Mouse (Mus musculus) CH12.LX (cell line): ENCODE measurements around the gene Klhl32. TPM values are rescaled to one million over a fixed set of nuclear protein-coding genes. Genes with fewer than 3 reads are reported as not detected.

Source experiments
- DNase-seq: peaks from one replicate; pipeline ENCODE4 v3.0.0-alpha.2; 2013; ENCODE audit errors: extremely low read depth
- H3K27ac ChIP-seq: 2 replicates; pipeline ENCODE4 v1.5.1; 2012; ENCODE audit warnings: low read depth, mild to moderate bottlenecking, control low read depth, moderate library complexity; ENCODE audit not compliant: insufficient read depth
- H3K27me3 ChIP-seq: replicated peaks from 2 replicates; pipeline ENCODE3; 2012; ENCODE audit warnings: inconsistent platforms
- H3K36me3 ChIP-seq, 2 experiments: replicated peaks in 1 of 2; 2 replicates each; pipeline versions ENCODE3 to v1.6.1; 2012; ENCODE audit warnings: inconsistent platforms in 1 of 2, low read length in 1 of 2, mild to moderate bottlenecking in 1 of 2, mixed read lengths in 1 of 2, moderate library complexity in 1 of 2; ENCODE audit not compliant: control insufficient read depth in 1 of 2, insufficient read depth in 1 of 2
- H3K4me1 ChIP-seq, 2 experiments: 2 replicates each; pipeline ENCODE4 v1.6.1; 2012; ENCODE audit warnings: inconsistent platforms in 1 of 2, moderate library complexity in 1 of 2; ENCODE audit not compliant: insufficient read depth in 2 of 2, control insufficient read depth in 1 of 2
- H3K4me2 ChIP-seq: 2 replicates; pipeline ENCODE4 v1.6.1; 2012; ENCODE audit warnings: low read depth, mild to moderate bottlenecking, control low read depth; ENCODE audit not compliant: poor library complexity, insufficient read depth, severe bottlenecking
- H3K4me3 ChIP-seq, 3 experiments: fragments of 150-350 bp in 1 of 3; sonication (generic) in 1 of 3; replicated peaks in 1 of 3; 2 replicates each; pipeline versions ENCODE3 to v1.5.1; 2011 to 2012; ENCODE audit warnings: low read depth in 2 of 3, low read length in 2 of 3, mild to moderate bottlenecking in 2 of 3, moderate library complexity in 2 of 3, control low read depth in 1 of 3, improper control_type of control experiment in 1 of 3, inconsistent platforms in 1 of 3, mixed read lengths in 1 of 3; ENCODE audit not compliant: poor library complexity in 1 of 3
- H3K79me2 ChIP-seq: replicated peaks from 2 replicates; pipeline ENCODE4 v1.6.1; 2012; ENCODE audit warnings: mild to moderate bottlenecking, moderate library complexity; ENCODE audit not compliant: control insufficient read depth, poor library complexity, insufficient read depth, severe bottlenecking; ENCODE audit errors: extremely low read depth
- H3K9ac ChIP-seq: 2 replicates; pipeline ENCODE4 v1.6.1; 2012; ENCODE audit warnings: low read depth, mild to moderate bottlenecking, control low read depth, moderate library complexity; ENCODE audit not compliant: insufficient read depth
- H3K9me3 ChIP-seq: replicated peaks from 2 replicates; pipeline ENCODE3; 2012; ENCODE audit warnings: low read length, inconsistent platforms, mixed read lengths
- BHLHE40 ChIP-seq: IDR thresholded peaks from 2 replicates; pipeline ENCODE4 v1.6.1; 2011; ENCODE audit warnings: mild to moderate bottlenecking, low read depth, low read length, improper control_type of control experiment
- CHD1 ChIP-seq: IDR thresholded peaks from 2 replicates; pipeline ENCODE4 v1.6.1; 2012; ENCODE audit warnings: low read depth, low read length, improper control_type of control experiment, inconsistent platforms
- CHD2 ChIP-seq: IDR thresholded peaks from 2 replicates; pipeline ENCODE4 v1.6.1; 2011; ENCODE audit warnings: low read length, improper control_type of control experiment
- E2F4 ChIP-seq: IDR thresholded peaks from 2 replicates; pipeline ENCODE4 v1.6.1; 2011; ENCODE audit warnings: low read depth, low read length, improper control_type of control experiment; ENCODE audit not compliant: insufficient replicate concordance
- EP300 ChIP-seq: IDR thresholded peaks from 2 replicates; pipeline ENCODE4 v1.6.1; 2011; ENCODE audit warnings: low read length, improper control_type of control experiment
- ETS1 ChIP-seq: conservative IDR thresholded peaks from 2 replicates; pipeline ENCODE4 v1.6.1; 2012; ENCODE audit warnings: low read depth, mild to moderate bottlenecking, inconsistent platforms, low read length, improper control_type of control experiment, moderate library complexity
- IRF4 ChIP-seq: IDR thresholded peaks from 2 replicates; pipeline ENCODE4 v1.6.1; 2014; ENCODE audit warnings: low read depth, mild to moderate bottlenecking, inconsistent platforms, low read length, improper control_type of control experiment
- JUN ChIP-seq: IDR thresholded peaks from 2 replicates; pipeline ENCODE4 v1.6.1; 2011; ENCODE audit warnings: low read depth, mild to moderate bottlenecking, low read length, improper control_type of control experiment, moderate library complexity; ENCODE audit not compliant: insufficient read depth
- JUND ChIP-seq: conservative IDR thresholded peaks from 2 replicates; pipeline ENCODE4 v1.6.1; 2011; ENCODE audit warnings: low read depth, low read length, improper control_type of control experiment
- KAT2A ChIP-seq: IDR thresholded peaks from 2 replicates; pipeline ENCODE4 v1.6.1; 2012; ENCODE audit warnings: low read length, improper control_type of control experiment, inconsistent platforms; ENCODE audit not compliant: insufficient replicate concordance
- MAFK ChIP-seq: IDR thresholded peaks from 2 replicates; pipeline ENCODE4 v1.6.1; 2011; ENCODE audit warnings: low read length, improper control_type of control experiment; ENCODE audit not compliant: insufficient replicate concordance
- MEF2A ChIP-seq: IDR thresholded peaks from 2 replicates; pipeline ENCODE4 v1.6.1; 2014; ENCODE audit warnings: low read depth, mild to moderate bottlenecking, inconsistent platforms, low read length, improper control_type of control experiment, borderline replicate concordance
- MYC ChIP-seq: IDR thresholded peaks from 2 replicates; pipeline ENCODE4 v1.6.1; 2011; ENCODE audit warnings: low read depth, mild to moderate bottlenecking, improper control_type of control experiment, low read length
- NRF1 ChIP-seq: IDR thresholded peaks from 2 replicates; pipeline ENCODE4 v1.6.1; 2014; ENCODE audit warnings: low read depth, mild to moderate bottlenecking, inconsistent platforms, low read length, improper control_type of control experiment, moderate library complexity
- PAX5 ChIP-seq: IDR thresholded peaks from 2 replicates; pipeline ENCODE4 v1.6.1; 2012; ENCODE audit warnings: low read length, inconsistent platforms, mixed read lengths
- POLR2AphosphoS2 ChIP-seq: IDR thresholded peaks from 2 replicates; pipeline ENCODE4 v1.6.1; 2011; ENCODE audit warnings: low read depth, low read length, improper control_type of control experiment
- RAD21 ChIP-seq: IDR thresholded peaks from 2 replicates; pipeline ENCODE4 v1.6.1; 2011; ENCODE audit warnings: low read depth, mild to moderate bottlenecking, low read length, improper control_type of control experiment, moderate library complexity
- RCOR1 ChIP-seq: conservative IDR thresholded peaks from 2 replicates; pipeline ENCODE4 v1.6.1; 2012; ENCODE audit warnings: low read depth, mild to moderate bottlenecking, inconsistent platforms, low read length, improper control_type of control experiment
- SMC3 ChIP-seq: IDR thresholded peaks from 2 replicates; pipeline ENCODE4 v1.6.1; 2011; ENCODE audit warnings: low read depth, low read length, improper control_type of control experiment
- TCF12 ChIP-seq: IDR thresholded peaks from 2 replicates; pipeline ENCODE4 v1.6.1; 2014; ENCODE audit warnings: low read depth, mild to moderate bottlenecking, inconsistent platforms, low read length, improper control_type of control experiment
- UBTF ChIP-seq: IDR thresholded peaks from 2 replicates; pipeline ENCODE4 v1.6.1; 2012; ENCODE audit warnings: low read depth, mild to moderate bottlenecking, inconsistent platforms, low read length, improper control_type of control experiment, moderate library complexity
- ZKSCAN1 ChIP-seq: IDR thresholded peaks from 2 replicates; pipeline ENCODE4 v1.6.1; 2012; ENCODE audit warnings: low read depth, inconsistent platforms, low read length, improper control_type of control experiment, borderline replicate concordance
- dilution Hi-C: fragments of 300-500 bp; cut with MboI; formaldehyde crosslinking; loops from 2 replicates; pipeline ENCODE4 v1.14.3; 2020; ENCODE audit warnings: low sequenced_read_pairs; ENCODE audit not compliant: extremely low pct_unique_long_range_greater_than_20kb, extremely low pct_ligation_motif_present
- in situ Hi-C: fragments of 300-500 bp; cut with MboI; formaldehyde crosslinking; loops from 3 replicates; pipeline ENCODE4 v1.14.3; 2019; ENCODE audit warnings: low sequenced_read_pairs, low pct_ligation_motif_present, low pct_unique_long_range_greater_than_20kb, mixed read lengths
- polyA plus RNA-seq: library from polyadenylated mRNA; unstranded; fragments of >175 nt; gene quantifications from 2 replicates; pipeline ENCODE4 v1.2.1, GENCODE M21; 2012; ENCODE audit warnings: low read depth; ENCODE audit not compliant: insufficient read length
- total RNA-seq, 2 experiments: library from RNA; depleted of rRNA; stranded (reverse); fragments of 300-350 nt in 1 of 2; fragments of >200 nt in 1 of 2; gene quantifications; 2 replicates each; pipeline ENCODE4 v1.2.3; 2012 to 2014

Klhl32 gene
- total and polyA plus RNA-seq, 3 experiments = 0.55 to 1.1 (median 0.60) TPM

- in situ Hi-C loops = no loop called here
- TF ChIP-seq CHD1 = no peak
- no peak for TF ChIP-seq MYC
- no peak for TF ChIP-seq PAX5
- no peak for TF ChIP-seq JUND
- no peak for TF ChIP-seq RCOR1
- TF ChIP-seq SMC3 = no peak
- no peak for TF ChIP-seq E2F4
- TF ChIP-seq POLR2AphosphoS2 = no peak
- no peak for TF ChIP-seq ZKSCAN1
- TF ChIP-seq, all 38 proteins: peak for 0
- Histone ChIP-seq H3K36me3 (no peaks in the 10 kb centered on the region), H3K4me3 (no peak overlapping the region), H3K4me2 (no peak overlapping the region), H3K27me3 (no peaks in the 10 kb centered on the region), H3K9ac (no peak overlapping the region), H3K79me2 (no peaks in the 10 kb centered on the region), H3K27ac (no peak overlapping the region), H3K4me1 (peaks cover 9 to 11% of the 10 kb centered on the region in 2 experiments; a peak in 3 of 4 replicates), H3K9me3 (no peaks in the 10 kb centered on the region)
- dilution Hi-C loops = no loop called here
- DNase-seq = no peak
These were observed 51.9 kb downstream of the Klhl32 start for GRCm38 (mm10) chr4:24799037-24799436.

DNA sequence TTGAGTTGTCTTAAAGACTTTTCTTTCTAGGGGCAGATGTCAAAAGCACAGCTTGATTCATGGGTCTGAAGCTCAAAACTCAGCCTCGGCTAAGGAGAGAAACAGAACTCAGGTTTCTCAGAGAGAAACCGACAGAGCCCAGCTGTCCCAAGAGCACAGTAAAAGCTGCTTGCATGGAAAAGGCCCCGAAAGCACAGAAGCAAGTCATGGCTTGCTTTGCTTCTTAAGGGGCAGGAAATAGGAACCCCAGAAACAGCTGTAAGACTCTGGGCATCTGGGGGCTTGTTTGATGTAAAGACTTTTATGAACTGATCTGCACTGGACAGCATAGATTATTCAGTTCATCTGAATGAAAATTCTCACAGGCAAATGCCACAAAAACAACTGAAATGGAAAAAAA is 53.1 kb downstream of the Klhl32 start:
- H3K9me3 ChIP-seq = no peaks in the 10 kb centered on the region
- no peak for TF ChIP-seq UBTF
- TF ChIP-seq EP300 = peak; percentile 76
- TF ChIP-seq RCOR1 = peak; percentile 67; the same call in 1 of the 2 replicates
- TF ChIP-seq TCF12 = peak; percentile 45; the same call in 1 of the 2 replicates
- TF ChIP-seq, all 38 proteins: peak for 3
- in situ Hi-C loops (no loop called here), dilution Hi-C loops (no loop called here)
- no peak overlapping the region for H3K4me3 ChIP-seq
- H3K4me1 ChIP-seq = peaks cover 9 to 11% of the 10 kb centered on the region in 2 experiments; a peak in 3 of 4 replicates
- no peaks in the 10 kb centered on the region for H3K27me3 ChIP-seq
- H3K9ac ChIP-seq = no peak overlapping the region
- no peaks in the 10 kb centered on the region for H3K79me2 ChIP-seq
- DNase-seq = peak; percentile 12
- H3K36me3 ChIP-seq = no peaks in the 10 kb centered on the region
- H3K27ac ChIP-seq = no peak overlapping the region
- H3K4me2 ChIP-seq = no peak overlapping the region

DNA sequence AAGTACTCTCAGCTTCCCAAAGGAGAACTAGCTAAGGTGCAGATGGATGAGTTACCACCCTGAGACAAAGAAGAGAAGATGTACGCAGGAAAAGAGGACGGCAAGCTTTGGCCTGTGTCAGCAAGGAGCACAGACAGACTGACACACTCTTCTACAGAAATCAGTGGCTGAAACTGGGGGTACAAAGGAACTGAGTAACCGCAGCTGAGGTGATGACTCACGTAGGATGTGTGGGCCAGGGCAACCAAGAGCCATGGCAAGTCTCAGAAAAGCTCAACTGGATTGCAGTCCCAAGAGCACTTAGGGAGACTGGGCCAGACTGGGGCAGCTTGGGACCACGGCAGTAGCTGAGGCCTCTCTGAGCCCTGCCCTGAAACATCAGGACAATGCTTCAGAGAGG is 53.6 kb downstream of the Klhl32 start:
- Histone ChIP-seq H3K4me1 (peaks cover 9 to 11% of the 10 kb centered on the region in 2 experiments; a peak in 3 of 4 replicates), H3K27me3 (no peaks in the 10 kb centered on the region), H3K36me3 (no peaks in the 10 kb centered on the region), H3K27ac (no peak overlapping the region), H3K9ac (no peak overlapping the region), H3K4me2 (peak overlapping the region; percentile 46), H3K79me2 (no peaks in the 10 kb centered on the region)
- in situ Hi-C loops = no loop called here
- peak; percentile 61 for DNase-seq
- dilution Hi-C loops = no loop called here
- TF ChIP-seq MEF2A (peak; percentile 19; the same call in 1 of the 2 replicates), CHD2 (peak; percentile 10; the same call in 1 of the 2 replicates), RCOR1 (peak; percentile 39; the same call in 1 of the 2 replicates), CHD1 (no peak), EP300 (peak; percentile 92), KAT2A (no peak), ETS1 (peak; percentile 35; the same call in 1 of the 2 replicates), UBTF (no peak), NRF1 (no peak), TCF12 (0 out of 2 replicates have a peak, but pooled peaks have one; percentile 36), IRF4 (peak; percentile 87), JUND (peak; percentile 69), RAD21 (no peak; the same call in 1 of the 2 replicates), MAFK (peak; percentile 31; the same call in 1 of the 2 replicates), BHLHE40 (peak; percentile 48), JUN (peak; percentile 69; the same call in 1 of the 2 replicates)
- TF ChIP-seq, all 38 proteins: peak for 11
- Histone ChIP-seq H3K9me3 (no peaks in the 10 kb centered on the region), H3K4me3 (no peak overlapping the region)
